Mouse (Mus musculus): ENCODE results near the gene Ugt1a1. TPM values are rescaled to one million over a fixed set of nuclear protein-coding genes. Genes with fewer than 3 reads are reported as not detected.

Gene Ugt1a1
- polyA plus RNA-seq, 1 experiment from 2014 or later, result not detected

- no peak overlapping the region for H3K9ac ChIP-seq (replicated peaks; ENCODE audit: low read length)
- ATAC-seq (ENCODE audit: low FRiP score, low TSS enrichment), result no peak
- WGBS, result 70% methylated on average over 10 of the region's 10 CpGs
- no peaks in the 10 kb centered on the region for H3K27me3 ChIP-seq (ENCODE audit: control insufficient read depth, insufficient read depth, low read length)
- H3K9me3 ChIP-seq (ENCODE audit: control insufficient read depth, low read length), result peaks cover 62% of the 10 kb centered on the region
- DNase-seq, result peak; percentile 7
- no peak overlapping the region for H3K4me2 ChIP-seq (ENCODE audit: low read length)
- no peaks in the 10 kb centered on the region for H3K36me3 ChIP-seq (ENCODE audit: control insufficient read depth, insufficient read depth, low read length)
- no peak overlapping the region for H3K27ac ChIP-seq (replicated peaks; ENCODE audit: low read depth, low read length)
- no peaks in the 10 kb centered on the region for H3K4me1 ChIP-seq (ENCODE audit: control insufficient read depth, insufficient read depth, low read length)
- H3K4me3 ChIP-seq (replicated peaks; ENCODE audit: low read depth, low read length), result no peak overlapping the region
Observed at GRCm38 (mm10) chr1:88215466-88216380, 4.0 kb downstream of the Ugt1a1 start.

- WGBS, result 58% methylated on average over 2 of the region's 2 CpGs
- no peak for DNase-seq
- Histone ChIP-seq H3K27me3 (ENCODE audit: control insufficient read depth, insufficient read depth, low read length) (no peaks in the 10 kb centered on the region), H3K9me3 (ENCODE audit: control insufficient read depth, low read length) (peaks cover 58% of the 10 kb centered on the region), H3K9ac (replicated peaks; ENCODE audit: low read length) (no peak overlapping the region), H3K27ac (replicated peaks; ENCODE audit: low read depth, low read length) (no peak overlapping the region), H3K4me1 (ENCODE audit: control insufficient read depth, insufficient read depth, low read length) (no peaks in the 10 kb centered on the region), H3K4me3 (replicated peaks; ENCODE audit: low read depth, low read length) (no peak overlapping the region), H3K4me2 (ENCODE audit: low read length) (no peak overlapping the region), H3K36me3 (ENCODE audit: control insufficient read depth, insufficient read depth, low read length) (no peaks in the 10 kb centered on the region)
- ATAC-seq (ENCODE audit: low FRiP score, low TSS enrichment), result no peak
Observed at GRCm38 (mm10) chr1:88216551-88216950, 4.8 kb downstream of the Ugt1a1 start.

GRCm38 (mm10) chr1:88217144-88217543 lies 5.4 kb downstream of the Ugt1a1 start:
- Histone ChIP-seq H3K27ac (replicated peaks; ENCODE audit: low read depth, low read length) (no peak overlapping the region), H3K9me3 (ENCODE audit: control insufficient read depth, low read length) (peaks cover 56% of the 10 kb centered on the region), H3K4me2 (ENCODE audit: low read length) (no peak overlapping the region), H3K4me1 (ENCODE audit: control insufficient read depth, insufficient read depth, low read length) (no peaks in the 10 kb centered on the region), H3K9ac (replicated peaks; ENCODE audit: low read length) (no peak overlapping the region), H3K36me3 (ENCODE audit: control insufficient read depth, insufficient read depth, low read length) (no peaks in the 10 kb centered on the region), H3K27me3 (ENCODE audit: control insufficient read depth, insufficient read depth, low read length) (no peaks in the 10 kb centered on the region), H3K4me3 (replicated peaks; ENCODE audit: low read depth, low read length) (no peak overlapping the region)
- ATAC-seq (ENCODE audit: low FRiP score, low TSS enrichment), result no peak
- peak; percentile 1 for DNase-seq
- WGBS, result 60% methylated on average over 2 of the region's 2 CpGs

- H3K9me3 ChIP-seq (ENCODE audit: control insufficient read depth, low read length), result peaks cover 54% of the 10 kb centered on the region
Observed at GRCm38 (mm10) chr1:88217576-88217975, 5.8 kb downstream of the Ugt1a1 start.

GRCm38 (mm10) chr1:88218051-88218450 lies 6.3 kb downstream of the Ugt1a1 start:
- 75% methylated on average over 9 of the region's 9 CpGs for WGBS
- peak; percentile 1 for DNase-seq
- Histone ChIP-seq H3K27me3 (ENCODE audit: control insufficient read depth, insufficient read depth, low read length) (no peaks in the 10 kb centered on the region), H3K36me3 (ENCODE audit: control insufficient read depth, insufficient read depth, low read length) (no peaks in the 10 kb centered on the region), H3K4me3 (replicated peaks; ENCODE audit: low read depth, low read length) (no peak overlapping the region), H3K27ac (replicated peaks; ENCODE audit: low read depth, low read length) (no peak overlapping the region), H3K9me3 (ENCODE audit: control insufficient read depth, low read length) (peaks cover 51% of the 10 kb centered on the region), H3K9ac (replicated peaks; ENCODE audit: low read length) (no peak overlapping the region), H3K4me2 (ENCODE audit: low read length) (no peak overlapping the region), H3K4me1 (ENCODE audit: control insufficient read depth, insufficient read depth, low read length) (no peaks in the 10 kb centered on the region)
- no peak for ATAC-seq (ENCODE audit: low FRiP score, low TSS enrichment)

More at GRCm38 (mm10) chr1:88217576-88217975, 5.8 kb downstream of the Ugt1a1 start:
- H3K9ac ChIP-seq (replicated peaks; ENCODE audit: low read length), result no peak overlapping the region
- H3K4me1 ChIP-seq (ENCODE audit: control insufficient read depth, insufficient read depth, low read length), result no peaks in the 10 kb centered on the region
- ATAC-seq (ENCODE audit: low FRiP score, low TSS enrichment) (no peak), DNase-seq (peak; percentile 5)
- H3K27ac ChIP-seq (replicated peaks; ENCODE audit: low read depth, low read length), result no peak overlapping the region
- H3K36me3 ChIP-seq (ENCODE audit: control insufficient read depth, insufficient read depth, low read length), result no peaks in the 10 kb centered on the region
- 42% methylated on average over 3 of the region's 3 CpGs for WGBS
- H3K4me2 ChIP-seq (ENCODE audit: low read length), result no peak overlapping the region
- no peak overlapping the region for H3K4me3 ChIP-seq (replicated peaks; ENCODE audit: low read depth, low read length)
- no peaks in the 10 kb centered on the region for H3K27me3 ChIP-seq (ENCODE audit: control insufficient read depth, insufficient read depth, low read length)

GRCm38 (mm10) chr1:88218591-88218990 lies 6.8 kb downstream of the Ugt1a1 start:
- Histone ChIP-seq H3K9me3 (ENCODE audit: control insufficient read depth, low read length) (peaks cover 46% of the 10 kb centered on the region), H3K27ac (replicated peaks; ENCODE audit: low read depth, low read length) (no peak overlapping the region), H3K4me2 (ENCODE audit: low read length) (no peak overlapping the region), H3K27me3 (ENCODE audit: control insufficient read depth, insufficient read depth, low read length) (no peaks in the 10 kb centered on the region), H3K9ac (replicated peaks; ENCODE audit: low read length) (no peak overlapping the region), H3K4me3 (replicated peaks; ENCODE audit: low read depth, low read length) (no peak overlapping the region), H3K36me3 (ENCODE audit: control insufficient read depth, insufficient read depth, low read length) (no peaks in the 10 kb centered on the region), H3K4me1 (ENCODE audit: control insufficient read depth, insufficient read depth, low read length) (no peaks in the 10 kb centered on the region)
- ATAC-seq (ENCODE audit: low FRiP score, low TSS enrichment) (no peak), DNase-seq (no peak)
- WGBS, result 48% methylated on average over 4 of the region's 4 CpGs

- Histone ChIP-seq H3K4me1 (ENCODE audit: control insufficient read depth, insufficient read depth, low read length) (no peaks in the 10 kb centered on the region), H3K9me3 (ENCODE audit: control insufficient read depth, low read length) (peaks cover 41% of the 10 kb centered on the region), H3K9ac (replicated peaks; ENCODE audit: low read length) (no peak overlapping the region), H3K27ac (replicated peaks; ENCODE audit: low read depth, low read length) (no peak overlapping the region), H3K27me3 (ENCODE audit: control insufficient read depth, insufficient read depth, low read length) (no peaks in the 10 kb centered on the region), H3K36me3 (ENCODE audit: control insufficient read depth, insufficient read depth, low read length) (no peaks in the 10 kb centered on the region), H3K4me2 (ENCODE audit: low read length) (no peak overlapping the region), H3K4me3 (replicated peaks; ENCODE audit: low read depth, low read length) (no peak overlapping the region)
- WGBS, result 15% methylated on average over 1 of the region's 1 CpGs
- DNase-seq (no peak), ATAC-seq (ENCODE audit: low FRiP score, low TSS enrichment) (no peak)
Observed at GRCm38 (mm10) chr1:88219054-88219453, 7.3 kb downstream of the Ugt1a1 start.

GRCm38 (mm10) chr1:88220336-88220735 lies 8.6 kb downstream of the Ugt1a1 start:
- no peak overlapping the region for H3K4me2 ChIP-seq (ENCODE audit: low read length)
- H3K27ac ChIP-seq (replicated peaks; ENCODE audit: low read depth, low read length), result no peak overlapping the region
- H3K27me3 ChIP-seq (ENCODE audit: control insufficient read depth, insufficient read depth, low read length), result no peaks in the 10 kb centered on the region
- ATAC-seq (ENCODE audit: low FRiP score, low TSS enrichment) (no peak), DNase-seq (no peak)
- H3K4me3 ChIP-seq (replicated peaks; ENCODE audit: low read depth, low read length), result no peak overlapping the region
- H3K9me3 ChIP-seq (ENCODE audit: control insufficient read depth, low read length), result peaks cover 31% of the 10 kb centered on the region
- no peaks in the 10 kb centered on the region for H3K4me1 ChIP-seq (ENCODE audit: control insufficient read depth, insufficient read depth, low read length)
- no peaks in the 10 kb centered on the region for H3K36me3 ChIP-seq (ENCODE audit: control insufficient read depth, insufficient read depth, low read length)
- no peak overlapping the region for H3K9ac ChIP-seq (replicated peaks; ENCODE audit: low read length)

- Histone ChIP-seq H3K36me3 (ENCODE audit: control insufficient read depth, insufficient read depth, low read length) (no peaks in the 10 kb centered on the region), H3K9ac (replicated peaks; ENCODE audit: low read length) (no peak overlapping the region), H3K4me2 (ENCODE audit: low read length) (no peak overlapping the region), H3K9me3 (ENCODE audit: control insufficient read depth, low read length) (peaks cover 33% of the 10 kb centered on the region), H3K27me3 (ENCODE audit: control insufficient read depth, insufficient read depth, low read length) (no peaks in the 10 kb centered on the region), H3K27ac (replicated peaks; ENCODE audit: low read depth, low read length) (no peak overlapping the region), H3K4me1 (ENCODE audit: control insufficient read depth, insufficient read depth, low read length) (no peaks in the 10 kb centered on the region), H3K4me3 (replicated peaks; ENCODE audit: low read depth, low read length) (no peak overlapping the region)
- DNase-seq (no peak), ATAC-seq (ENCODE audit: low FRiP score, low TSS enrichment) (no peak)
- WGBS, result 49% methylated on average over 2 of the region's 2 CpGs
Observed at GRCm38 (mm10) chr1:88222216-88222615, 10.5 kb downstream of the Ugt1a1 start.

Data from midbrain, embryonic 14.5 days (tissue).